Mouse (Mus musculus) stomach, embryonic 14.5 days (tissue): ENCODE measurements around the gene Dnase1l3. TPM values are rescaled to one million over a fixed set of nuclear protein-coding genes. Genes with fewer than 3 reads are reported as not detected.
"Not testable (repeated sequence)": the region's sequence is repeated elsewhere in the genome, so short reads cannot be mapped to it uniquely, and the experiment has no call there.

Experiments used
- ATAC-seq: fragments of 200-750 bp; cut with Nextera tagmentation; 2 replicates; pipeline ENCODE4 v1.8.0; 2017; ENCODE audit warnings: low read depth, moderate TSS enrichment; ENCODE audit not compliant: insufficient number of reproducible peaks, insufficient read depth, low FRiP score
- H3K27ac ChIP-seq: fragments of 300-500 bp; sonication (generic); 2 replicates; pipeline ENCODE4 v1.5.1; 2014; ENCODE audit warnings: mild to moderate bottlenecking, low read length, moderate library complexity, mixed read lengths
- H3K27me3 ChIP-seq: fragments of 300-500 bp; sonication (generic); 2 replicates; pipeline ENCODE4 v1.6.1; 2014; ENCODE audit warnings: low read length, control low read depth, mixed read lengths; ENCODE audit not compliant: control insufficient read depth, insufficient read depth
- H3K36me3 ChIP-seq: fragments of 300-500 bp; sonication (generic); 2 replicates; pipeline ENCODE4 v1.6.1; 2014; ENCODE audit warnings: mild to moderate bottlenecking, control low read depth, low read length, moderate library complexity, mixed read lengths; ENCODE audit not compliant: control insufficient read depth, insufficient read depth
- H3K4me1 ChIP-seq: fragments of 300-500 bp; sonication (generic); 2 replicates; pipeline ENCODE4 v1.6.1; 2014; ENCODE audit warnings: low read length, control low read depth, mixed read lengths; ENCODE audit not compliant: control insufficient read depth, insufficient read depth
- H3K4me2 ChIP-seq: fragments of 300-500 bp; sonication (generic); replicated peaks from 2 replicates; pipeline ENCODE4 v1.6.1; 2014; ENCODE audit warnings: low read depth, low read length, control low read depth
- H3K4me3 ChIP-seq: fragments of 300-500 bp; sonication (generic); 2 replicates; pipeline ENCODE4 v1.5.1; 2014; ENCODE audit warnings: low read depth, low read length, control low read depth
- H3K9ac ChIP-seq: fragments of 300-500 bp; sonication (generic); replicated peaks from 2 replicates; pipeline ENCODE4 v1.6.1; 2014; ENCODE audit warnings: low read depth, mild to moderate bottlenecking, control low read depth, low read length, moderate library complexity, mixed read lengths
- H3K9me3 ChIP-seq: fragments of 300-500 bp; sonication (generic); 2 replicates; pipeline ENCODE4 v1.6.1; 2016; ENCODE audit warnings: low read depth, low read length, control low read depth; ENCODE audit not compliant: control insufficient read depth
- WGBS: fragments of 180-500 bp; shearing (Covaris S2); extraction: QIAGEN DNeasy Blood & Tissue Kit; methylation state at CpG from one replicate; pipeline ENCODE4 v1.1.7; 2014; 5-methylcytosine and 5-hydroxymethylcytosine counted together
- polyA plus RNA-seq: library from polyadenylated mRNA; unstranded; fragments of >200 nt; fragmentation: Nextera tagmentation; extraction: Ambion mirVana; gene quantifications from 2 replicates; pipeline ENCODE4 v1.2.1, GENCODE M21; 2014

Dnase1l3 gene
- polyA plus RNA-seq, 1 experiment from 2014 or later, result 0.38 TPM

DNA sequence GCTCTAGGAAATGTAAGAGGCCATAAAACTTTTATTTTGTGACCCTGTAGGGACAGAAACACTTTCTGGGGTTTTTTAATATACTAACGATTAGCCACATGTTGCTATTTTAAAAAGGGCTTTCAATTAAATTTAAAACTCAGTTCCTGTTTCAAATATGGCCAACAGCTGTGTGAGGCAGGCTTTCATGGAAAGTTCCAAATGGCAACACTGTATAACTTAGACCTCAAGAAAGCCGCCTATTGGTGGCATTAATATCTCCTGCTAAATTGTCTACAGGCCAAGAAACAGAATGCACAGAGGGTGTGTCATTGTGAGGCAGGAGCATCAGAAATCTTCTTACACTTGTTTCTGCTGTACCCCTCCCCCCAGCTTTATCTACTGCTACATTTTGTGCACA lies 13.1 kb upstream of the Dnase1l3 start:
- Histone ChIP-seq H3K9me3 (no peaks in the 10 kb centered on the region), H3K4me2 (no peak overlapping the region), H3K27ac (no peak overlapping the region), H3K4me3 (no peak overlapping the region), H3K27me3 (no peaks in the 10 kb centered on the region), H3K36me3 (no peaks in the 10 kb centered on the region), H3K9ac (no peak overlapping the region), H3K4me1 (peaks cover 4% of the 10 kb centered on the region; the same call in 1 of the 2 replicates)
- ATAC-seq, result no peak
- 77% methylated on average over 2 of the region's 2 CpGs for WGBS

DNA sequence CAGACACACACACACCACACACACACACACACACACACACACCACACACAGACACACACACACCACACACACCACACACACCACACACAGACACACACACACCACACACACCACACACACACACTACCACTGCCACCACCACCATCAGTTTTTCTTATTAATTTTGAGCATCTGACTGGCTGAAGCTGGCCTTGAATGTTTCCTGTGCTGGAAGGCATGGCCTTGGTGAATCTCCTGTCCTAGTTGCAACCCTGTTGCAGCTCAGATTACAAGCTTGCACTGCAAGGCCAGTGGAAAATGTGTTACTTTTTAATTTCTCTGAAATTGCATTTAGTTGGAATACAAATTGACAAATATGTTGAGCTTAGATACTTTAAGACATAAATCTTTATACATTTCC lies 12.7 kb upstream of the Dnase1l3 start:
- no peaks in the 10 kb centered on the region for H3K9me3 ChIP-seq
- H3K27ac ChIP-seq, result no peak overlapping the region
- H3K27me3 ChIP-seq, result no peaks in the 10 kb centered on the region
- H3K9ac ChIP-seq, result no peak overlapping the region
- H3K4me1 ChIP-seq, result peaks cover 4% of the 10 kb centered on the region; the same call in 1 of the 2 replicates
- ATAC-seq, result no peak
- H3K4me2 ChIP-seq, result no peak overlapping the region
- H3K4me3 ChIP-seq, result no peak overlapping the region
- H3K36me3 ChIP-seq, result no peaks in the 10 kb centered on the region

DNA sequence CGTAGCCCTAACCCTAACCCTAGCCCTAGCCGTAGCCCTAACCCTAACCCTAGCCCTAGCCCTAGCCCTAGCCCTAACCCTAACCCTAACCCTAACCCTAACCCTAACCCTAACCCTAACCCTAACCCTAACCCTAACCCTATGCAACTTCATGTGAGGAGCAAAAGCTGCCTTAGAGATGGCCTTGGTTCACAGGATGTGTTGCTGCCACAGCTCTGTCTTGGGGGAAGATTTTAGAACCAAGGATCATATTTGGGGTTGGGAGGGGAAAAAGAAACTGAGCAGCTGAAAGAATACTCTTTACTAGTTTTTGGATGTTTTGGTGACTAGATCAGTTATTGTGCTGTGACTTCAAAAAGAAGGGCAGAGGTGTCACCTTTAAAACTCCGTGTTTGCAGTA lies 11.7 kb upstream of the Dnase1l3 start:
- not testable (repeated sequence) for H3K9ac ChIP-seq, H3K27ac ChIP-seq, H3K4me2 ChIP-seq, H3K9me3 ChIP-seq, H3K27me3 ChIP-seq, ATAC-seq, H3K36me3 ChIP-seq, H3K4me1 ChIP-seq, H3K4me3 ChIP-seq
- WGBS, result 59% methylated on average over 3 of the region's 3 CpGs

DNA sequence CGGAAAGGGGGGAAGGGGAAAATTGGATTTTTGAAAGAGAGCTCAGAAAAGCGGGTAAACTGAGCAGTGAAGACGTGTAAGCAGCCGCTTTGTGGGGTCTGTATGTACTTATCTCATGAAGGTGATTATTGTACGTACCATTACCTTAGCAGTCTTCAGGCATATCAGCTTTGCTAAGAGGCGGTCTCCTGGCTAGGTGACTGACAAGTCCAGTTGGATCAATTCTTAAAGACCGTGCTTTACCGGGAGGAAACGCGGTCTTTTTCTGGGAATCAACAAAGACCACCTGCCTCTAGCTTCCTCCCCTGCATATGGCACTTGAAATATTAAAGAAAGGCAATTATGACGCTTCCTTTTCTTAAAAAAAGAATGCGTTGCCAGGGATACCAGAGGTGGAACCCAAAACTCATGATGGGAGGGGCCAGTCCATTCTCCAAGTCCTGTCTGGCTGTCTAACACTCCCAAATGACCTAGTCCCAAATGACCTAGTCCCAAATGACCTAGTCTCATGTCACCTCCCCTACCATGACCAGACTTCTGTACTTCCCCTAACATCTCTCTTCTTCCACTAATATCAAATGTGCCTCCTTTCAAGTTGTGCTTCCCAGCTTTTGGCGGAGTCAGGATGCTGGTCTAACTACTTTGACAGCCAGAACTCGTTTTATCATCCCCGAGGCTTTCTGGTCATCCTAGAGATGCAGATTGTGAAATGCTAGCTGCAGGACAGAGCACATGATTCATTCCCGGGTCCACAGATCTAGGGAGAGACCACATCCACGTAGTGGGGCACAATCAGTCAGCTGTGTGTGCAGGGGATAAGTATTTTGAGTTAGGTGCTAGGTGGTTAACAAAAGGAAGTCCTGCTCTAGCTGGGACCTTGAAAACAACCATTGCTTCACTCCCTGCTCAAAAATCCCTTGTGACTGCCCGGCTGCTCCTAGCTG lies 9.6 kb upstream of the Dnase1l3 start:
- H3K4me3 ChIP-seq, result peak overlapping the region; percentile 66
- WGBS, result 38% methylated on average over 18 of the region's 18 CpGs
- ATAC-seq, result no peak
- peak overlapping the region; percentile 57 for H3K4me2 ChIP-seq
- 0 out of 2 replicates have a peak overlapping the region, but pooled peaks have one; percentile 43 for H3K9ac ChIP-seq
- H3K27me3 ChIP-seq, result 0 out of 2 replicates have a peak, but pooled peaks cover 6% of the 10 kb centered on the region
- no peaks in the 10 kb centered on the region for H3K36me3 ChIP-seq
- H3K27ac ChIP-seq, result no peak overlapping the region
- H3K4me1 ChIP-seq, result peaks cover 4% of the 10 kb centered on the region; the same call in 1 of the 2 replicates
- no peaks in the 10 kb centered on the region for H3K9me3 ChIP-seq

DNA sequence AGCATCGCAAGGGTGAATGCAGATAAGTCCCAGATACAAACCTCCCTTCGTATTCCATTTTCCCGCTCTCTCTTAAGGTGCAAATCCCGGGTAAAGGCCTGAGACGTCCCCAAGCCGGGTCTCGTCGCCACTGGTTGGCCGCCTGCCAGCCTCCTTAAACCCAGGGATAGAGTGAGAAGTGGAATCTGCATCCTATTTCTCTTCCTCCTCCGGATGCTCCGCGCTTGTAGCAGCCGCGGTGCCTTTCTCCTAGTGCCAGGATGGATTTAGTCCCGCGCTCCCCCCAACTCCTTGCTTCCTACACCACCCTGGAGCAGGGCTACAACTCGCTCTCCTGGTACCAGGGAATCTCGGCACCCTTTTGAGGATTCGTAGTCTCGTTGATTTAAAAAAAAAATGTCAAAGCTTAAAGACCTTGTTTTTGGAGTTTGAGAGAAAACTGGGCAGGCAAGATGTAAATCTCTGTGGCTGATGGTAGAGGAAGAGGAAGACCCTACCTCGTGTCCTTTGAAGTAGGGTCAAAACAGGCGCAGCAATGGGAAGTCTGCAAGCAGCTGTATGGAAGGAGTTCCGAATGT lies 8.8 kb upstream of the Dnase1l3 start:
- H3K9me3 ChIP-seq, result no peaks in the 10 kb centered on the region
- H3K27me3 ChIP-seq, result 0 out of 2 replicates have a peak, but pooled peaks cover 6% of the 10 kb centered on the region
- peak overlapping the region; percentile 43 for H3K9ac ChIP-seq
- ATAC-seq, result no peak
- H3K27ac ChIP-seq, result no peak overlapping the region
- 1% methylated on average over 23 of the region's 23 CpGs for WGBS
- peaks cover 4% of the 10 kb centered on the region; the same call in 1 of the 2 replicates for H3K4me1 ChIP-seq
- peak overlapping the region; percentile 57 for H3K4me2 ChIP-seq
- peak overlapping the region; percentile 66 for H3K4me3 ChIP-seq
- no peaks in the 10 kb centered on the region for H3K36me3 ChIP-seq

DNA sequence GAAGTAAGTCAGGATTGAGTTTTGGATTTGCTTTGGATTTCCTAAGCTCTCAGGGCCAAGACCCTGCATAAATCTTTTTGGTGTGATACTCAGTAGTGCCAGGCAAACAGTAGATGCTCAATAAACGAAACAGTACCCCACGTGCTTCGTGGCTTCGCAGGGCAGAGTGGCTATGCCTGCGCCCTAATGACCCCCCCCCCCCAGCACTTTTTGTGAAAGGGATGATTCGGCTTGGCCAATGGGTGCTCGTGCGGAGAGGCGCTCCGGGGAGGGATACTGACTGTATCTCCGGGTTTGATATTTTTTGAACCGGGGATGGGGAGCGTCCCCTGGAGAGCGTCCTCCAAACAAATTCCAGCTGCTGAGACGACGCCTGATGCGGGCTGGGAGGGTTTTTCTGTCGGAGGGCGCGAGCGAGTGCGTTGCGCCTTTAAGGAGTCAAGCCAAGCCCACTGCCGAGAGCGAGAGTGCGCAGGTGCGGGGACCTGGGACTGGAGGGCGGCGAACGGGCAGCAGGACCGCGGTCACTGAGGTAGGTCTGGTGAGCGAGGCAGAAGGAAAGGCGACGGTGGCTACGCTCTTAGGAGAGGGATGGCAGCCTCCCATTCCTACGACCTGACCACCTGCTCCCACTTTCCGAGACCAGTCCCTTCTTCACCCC lies 8.2 kb upstream of the Dnase1l3 start, which contains the start of gene Abhd6:
Abhd6 (plus strand) TSS at position 471 of the 661 bp plus-strand sequence.
- peak; percentile 78 for ATAC-seq
- H3K9me3 ChIP-seq, result no peaks in the 10 kb centered on the region
- peak within 1 kb of the TSS; percentile 57 for H3K4me2 ChIP-seq
- H3K36me3 ChIP-seq, result no peaks in the 10 kb centered on the region
- H3K4me1 ChIP-seq, result peaks cover 4% of the 10 kb centered on the region; the same call in 1 of the 2 replicates
- peak within 1 kb of the TSS; percentile 66 for H3K4me3 ChIP-seq
- 2% methylated on average over 38 of the region's 38 CpGs for WGBS
- peak within 1 kb of the TSS; percentile 43 for H3K9ac ChIP-seq
- H3K27ac ChIP-seq, result no peak within 1 kb of the TSS
- H3K27me3 ChIP-seq, result 0 out of 2 replicates have a peak, but pooled peaks cover 6% of the 10 kb centered on the region

DNA sequence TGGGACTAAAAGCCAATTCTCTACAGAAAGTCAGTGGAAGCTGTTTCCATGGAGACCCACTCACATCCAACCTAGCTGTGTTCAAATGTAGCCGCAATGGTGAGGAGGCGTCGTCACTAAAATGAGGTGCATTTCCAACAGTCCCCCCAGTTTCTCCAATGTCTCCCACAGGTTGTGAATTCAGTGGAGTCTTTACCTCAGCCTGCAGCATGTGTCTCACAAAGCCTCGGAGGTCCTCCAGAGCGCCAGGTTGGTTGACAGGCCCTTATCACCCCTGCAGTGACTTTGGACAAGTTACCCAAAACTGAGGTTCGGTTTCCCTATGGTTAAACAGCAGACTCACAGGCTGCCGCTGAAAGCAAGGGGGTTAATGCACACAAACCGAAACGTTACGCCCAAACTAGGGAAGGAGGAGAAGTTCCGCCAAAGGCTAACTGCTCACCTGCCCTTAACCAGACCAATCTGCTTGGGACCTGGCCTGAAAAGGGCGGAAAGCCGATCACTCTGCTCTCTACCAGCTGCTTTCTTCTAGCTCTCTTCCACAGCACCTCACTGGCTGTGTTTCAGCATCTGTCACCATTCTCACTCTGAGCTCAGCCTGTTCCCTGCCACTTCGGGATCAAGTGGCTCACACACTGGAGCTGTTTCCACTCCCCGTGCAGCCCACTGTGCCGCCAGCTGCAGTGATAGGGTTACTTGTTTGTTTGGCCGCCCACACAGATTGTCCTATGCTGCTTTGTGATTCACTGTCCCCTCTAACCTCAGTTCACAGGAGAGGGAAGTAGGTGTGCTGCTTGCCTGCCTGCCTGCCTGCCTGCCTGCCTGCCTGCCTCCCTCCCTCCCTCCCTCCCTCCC lies 6.7 kb upstream of the Dnase1l3 start:
- Histone ChIP-seq H3K4me2 (no peak overlapping the region), H3K4me3 (no peak overlapping the region), H3K27me3 (0 out of 2 replicates have a peak, but pooled peaks cover 6% of the 10 kb centered on the region), H3K27ac (no peak overlapping the region), H3K9me3 (no peaks in the 10 kb centered on the region), H3K36me3 (no peaks in the 10 kb centered on the region), H3K4me1 (peaks cover 4% of the 10 kb centered on the region; the same call in 1 of the 2 replicates), H3K9ac (no peak overlapping the region)
- 24% methylated on average over 17 of the region's 17 CpGs for WGBS
- no peak for ATAC-seq
